In the genomic region with DNA sequence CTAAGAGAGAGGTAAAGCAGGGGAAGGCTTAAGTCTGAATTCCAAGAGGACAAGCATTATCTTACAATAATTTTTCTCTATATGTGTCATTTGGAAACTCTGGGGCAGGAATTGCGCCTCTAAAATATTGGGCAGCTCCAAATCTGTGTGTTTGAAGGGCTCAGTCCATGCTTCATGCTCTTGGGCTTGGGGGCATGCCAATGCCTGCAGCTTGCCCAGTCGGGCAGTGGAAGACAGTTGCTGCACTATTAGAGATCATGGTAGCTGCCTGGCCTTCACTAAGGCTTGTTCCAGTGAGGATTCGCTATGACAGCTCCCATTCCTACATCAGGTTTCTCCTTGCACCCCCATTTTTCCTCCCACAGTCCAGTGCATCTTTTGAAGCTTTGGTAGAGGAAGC, we compare ENCODE assay signal across 28 mouse cellular contexts. TPM values are rescaled to one million over a fixed set of nuclear protein-coding genes. Genes with fewer than 3 reads are reported as not detected.
A peak's percentile ranks its signal among the peaks of the same experiment; 100 is the strongest.
DNase-seq lines count a peak whose midpoint lies in the region; ATAC-seq and TF ChIP-seq lines count a peak whose summit lies in the region.
"Had no signal": no experiment of that assay in that cellular context is flagged by ENCODE, and none has a peak within 500 bp of the region (broad histone marks: within the 10 kb centered on the region; RNA-seq: fewer than 3 reads in every experiment).

No protein-coding gene starts in this region.

- H3K4me3 ChIP-seq in gastrocnemius, adult 2 months, result peak overlapping the region; percentile 45
- H3K4me3 ChIP-seq in liver, embryonic 12.5 days, result no peak overlapping the region
- H3K4me3 ChIP-seq in liver, postnatal 0 days (ENCODE audit: low read depth, low read length), result no peak overlapping the region
- H3K4me3 ChIP-seq: forebrain, embryonic 13.5 days; heart, embryonic 10.5 days; hindbrain, embryonic 12.5 days; intestine, embryonic 15.5 days; limb, embryonic 15.5 days; megakaryocyte, embryonic 14.5 days; midbrain, embryonic 12.5 days; neural tube, embryonic 13.5 days had no signal

- H3K36me3 ChIP-seq in liver, embryonic 12.5 days, result peaks cover 21% of the 10 kb centered on the region
- 0 out of 2 replicates have a peak, but pooled peaks cover 4% of the 10 kb centered on the region for H3K36me3 ChIP-seq in liver, postnatal 0 days (replicated peaks; ENCODE audit: insufficient read depth, low read length)
- H3K36me3 ChIP-seq: intestine, embryonic 15.5 days; midbrain, embryonic 12.5 days; neural tube, embryonic 13.5 days had no signal

- ATAC-seq in liver, embryonic 12.5 days, result no peak
- no peak for ATAC-seq in liver, postnatal 0 days
- ATAC-seq in CD4-positive, CD25-positive, alpha-beta regulatory T cell, adult 4 months, result no peak
- ATAC-seq: forebrain, embryonic 13.5 days; hindbrain, postnatal 0 days; intestine, embryonic 15.5 days; lung, postnatal 0 days had no signal

- H3K4me1 ChIP-seq in liver, embryonic 12.5 days, result peaks cover 46% of the 10 kb centered on the region
- peaks cover 22% of the 10 kb centered on the region for H3K4me1 ChIP-seq in liver, postnatal 0 days (ENCODE audit: insufficient read depth)

- intact Hi-C loops in gastrocnemius, adult 2 months (cut with DNase I), result loop anchor here (10.0 kb wide), 1 partner anchor 234 kb away; a partner anchor contains a TSS

- no peak overlapping the region for H3K4me2 ChIP-seq in liver, embryonic 12.5 days
- no peak overlapping the region for H3K4me2 ChIP-seq in liver, postnatal 0 days (ENCODE audit: low read depth, low read length)
- H3K4me2 ChIP-seq: forebrain, embryonic 13.5 days; hindbrain, embryonic 12.5 days; intestine, embryonic 15.5 days; limb, embryonic 15.5 days; midbrain, embryonic 12.5 days; neural tube, embryonic 13.5 days had no signal

- peak overlapping the region; percentile 82 for H3K27ac ChIP-seq in gastrocnemius, adult 2 months
- H3K27ac ChIP-seq in liver, embryonic 12.5 days, result no peak overlapping the region
- no peak overlapping the region for H3K27ac ChIP-seq in liver, postnatal 0 days (ENCODE audit: low read depth)
- H3K27ac ChIP-seq: forebrain, embryonic 13.5 days; heart, embryonic 10.5 days; hindbrain, embryonic 12.5 days; hindbrain, postnatal 0 days; intestine, embryonic 15.5 days; kidney, postnatal 0 days; limb, embryonic 15.5 days; midbrain, embryonic 12.5 days; neural tube, embryonic 13.5 days; stomach, postnatal 0 days had no signal

- no peaks in the 10 kb centered on the region for H3K27me3 ChIP-seq in liver, embryonic 12.5 days (replicated peaks)
- no peaks in the 10 kb centered on the region for H3K27me3 ChIP-seq in liver, postnatal 0 days (ENCODE audit: insufficient read depth, low read length)
- H3K27me3 ChIP-seq: forebrain, embryonic 13.5 days; hindbrain, embryonic 12.5 days; intestine, embryonic 15.5 days; limb, embryonic 15.5 days; megakaryocyte, embryonic 14.5 days; midbrain, embryonic 12.5 days; neural tube, embryonic 13.5 days had no signal

- 90% methylated on average over 3 of the region's 3 CpGs for WGBS in liver, embryonic 12.5 days (ENCODE audit: insufficient replicate concordance)
- 88% methylated on average over 3 of the region's 3 CpGs for WGBS in liver, postnatal 0 days (ENCODE audit: insufficient replicate concordance)

- TF ChIP-seq EP300 in liver, postnatal 0 days (IDR thresholded peaks at IDR 0.05; ENCODE audit: low read depth), result no peak

- H3K9me3 ChIP-seq in liver, embryonic 12.5 days (replicated peaks), result no peaks in the 10 kb centered on the region; the same call in 1 of the 2 replicates
- H3K9me3 ChIP-seq in liver, postnatal 0 days (ENCODE audit: low read length), result no peaks in the 10 kb centered on the region; the same call in 1 of the 2 replicates
- H3K9me3 ChIP-seq: intestine, embryonic 15.5 days; megakaryocyte, embryonic 14.5 days had no signal

- H3K9ac ChIP-seq in liver, embryonic 12.5 days, result peak overlapping the region; percentile 3; the same call in 1 of the 2 replicates
- no peak overlapping the region for H3K9ac ChIP-seq in liver, postnatal 0 days (replicated peaks)
- H3K9ac ChIP-seq: forebrain, embryonic 13.5 days; hindbrain, embryonic 12.5 days; intestine, embryonic 15.5 days; limb, embryonic 15.5 days; midbrain, embryonic 12.5 days; neural tube, embryonic 13.5 days had no signal

- DNase-seq in adrenal gland, postnatal 14 days, result peak; percentile 31
- no peak for DNase-seq in adrenal gland, postnatal 4 days (ENCODE audit: low spot score in 2 of 2)
- peak; percentile 55 for DNase-seq in gastrocnemius, adult 2 months
- no peak for DNase-seq in gastrocnemius, postnatal 4 days (ENCODE audit: low spot score in 2 of 2)
- DNase-seq in liver, postnatal 0 days, result no peak
- no peak for DNase-seq in lung, adult 18-20 months
- DNase-seq: heart, postnatal 36 days; kidney, adult 2 months; kidney, postnatal 4 days; lung, postnatal 4 days; right cerebral cortex, postnatal 4 days; thymus, adult 18-20 months; thymus, postnatal 25 days had no signal

- TF ChIP-seq CTCF in gastrocnemius, adult 2 months (IDR thresholded peaks at IDR 0.05), result no peak
- TF ChIP-seq CTCF in liver, postnatal 0 days (IDR thresholded peaks at IDR 0.05; ENCODE audit: low read depth), result no peak

RNA-seq across cellular contexts. Expression of a gene that starts 3.2 kb away (rescaled TPM):
- total RNA-seq in adrenal gland, postnatal 14 days (2021), result 140 and 148 TPM in 2 replicates
- total RNA-seq in adrenal gland, postnatal 4 days (2021), result 100 to 1,000 TPM; 120 to 125 TPM
- total RNA-seq in gastrocnemius, adult 2 months (2021), result 100 to 1,000 TPM in 1 of 2 experiments, 10 to 100 TPM in 1; 93.2 to 101 TPM
- 100 to 1,000 TPM in 1 of 2 experiments, 10 to 100 TPM in 1; 97.9 to 112 TPM for total RNA-seq in gastrocnemius, postnatal 4 days (2021)
- polyA plus RNA-seq in liver, embryonic 12.5 days (2016; fragmentation: Nextera tagmentation; extraction: Ambion mirVana), result 74.3 and 76.1 TPM in 2 replicates
- polyA plus RNA-seq in liver, postnatal 0 days (2015; fragmentation: Nextera tagmentation; extraction: Ambion mirVana), result 46.2 and 47.7 TPM in 2 replicates
- 10 to 100 TPM; 69.6 to 75.8 TPM for polyA plus RNA-seq in CD4-positive, CD25-positive, alpha-beta regulatory T cell, adult 4 months (2017; shearing (Covaris generic))

RNA-seq across cellular contexts. Expression of a gene that starts 3.2 kb away (rescaled TPM):
- total RNA-seq in adrenal gland, postnatal 14 days (2021), result 62.1 and 62.8 TPM in 2 replicates
- 10 to 100 TPM; 62.0 to 68.3 TPM for total RNA-seq in adrenal gland, postnatal 4 days (2021)
- total RNA-seq in gastrocnemius, adult 2 months (2021), result 10 to 100 TPM; 29.4 to 30.4 TPM
- total RNA-seq in gastrocnemius, postnatal 4 days (2021), result 10 to 100 TPM; 22.4 to 24.9 TPM
- 22.8 and 25.3 TPM in 2 replicates for polyA plus RNA-seq in liver, embryonic 12.5 days (2016; fragmentation: Nextera tagmentation; extraction: Ambion mirVana)
- polyA plus RNA-seq in liver, postnatal 0 days (2015; fragmentation: Nextera tagmentation; extraction: Ambion mirVana), result 73.4 and 74.6 TPM in 2 replicates
- polyA plus RNA-seq in CD4-positive, CD25-positive, alpha-beta regulatory T cell, adult 4 months (2017; shearing (Covaris generic)), result 10 to 100 TPM; 31.7 to 40.3 TPM

RNA-seq across cellular contexts. Expression of a gene that starts 11.9 kb away (rescaled TPM):
- 3.1 and 5.1 TPM in 2 replicates for total RNA-seq in adrenal gland, postnatal 14 days (2021)
- total RNA-seq in adrenal gland, postnatal 4 days (2021), result 1 to 10 TPM; 6.2 to 6.8 TPM
- not detected for total RNA-seq in gastrocnemius, adult 2 months (2021)
- total RNA-seq in gastrocnemius, postnatal 4 days (2021), result under 1 TPM; 0.74 to 0.83 TPM
- 0.35 and 0.46 TPM in 2 replicates for polyA plus RNA-seq in liver, embryonic 12.5 days (2016; fragmentation: Nextera tagmentation; extraction: Ambion mirVana)
- polyA plus RNA-seq in liver, postnatal 0 days (2015; fragmentation: Nextera tagmentation; extraction: Ambion mirVana), result 0.59 and 0.60 TPM in 2 replicates
- polyA plus RNA-seq in CD4-positive, CD25-positive, alpha-beta regulatory T cell, adult 4 months (2017; shearing (Covaris generic)), result under 1 TPM; 0.36 to 0.72 TPM
- total RNA-seq: gastrocnemius, adult 8-10 months; heart, postnatal 36 days had no signal

RNA-seq across cellular contexts. Expression of a gene that starts 19.7 kb away (rescaled TPM):
- total RNA-seq in adrenal gland, postnatal 14 days (2021), result 33.7 and 36.1 TPM in 2 replicates
- total RNA-seq in adrenal gland, postnatal 4 days (2021), result 10 to 100 TPM; 41.2 to 43.1 TPM
- total RNA-seq in gastrocnemius, adult 2 months (2021), result 10 to 100 TPM; 32.4 to 35.5 TPM
- 10 to 100 TPM; 33.5 to 33.6 TPM for total RNA-seq in gastrocnemius, postnatal 4 days (2021)
- polyA plus RNA-seq in liver, embryonic 12.5 days (2016; fragmentation: Nextera tagmentation; extraction: Ambion mirVana), result 24.9 and 26.1 TPM in 2 replicates
- 16.4 and 17.7 TPM in 2 replicates for polyA plus RNA-seq in liver, postnatal 0 days (2015; fragmentation: Nextera tagmentation; extraction: Ambion mirVana)
- polyA plus RNA-seq in CD4-positive, CD25-positive, alpha-beta regulatory T cell, adult 4 months (2017; shearing (Covaris generic)), result 10 to 100 TPM; 36.8 to 43.8 TPM

RNA-seq across cellular contexts. Expression of a gene that starts 21.2 kb away (rescaled TPM):
- 0.11 TPM in 2 replicates for total RNA-seq in adrenal gland, postnatal 14 days (2021)
- under 1 TPM; 0.34 to 0.59 TPM for total RNA-seq in adrenal gland, postnatal 4 days (2021)
- total RNA-seq in gastrocnemius, adult 2 months (2021), result under 1 TPM in 1 of 2 experiments, not detected in 1; 0.06 TPM
- under 1 TPM; 0.21 to 0.25 TPM for total RNA-seq in gastrocnemius, postnatal 4 days (2021)
- 0.06 and 0.13 TPM in 2 replicates for polyA plus RNA-seq in liver, embryonic 12.5 days (2016; fragmentation: Nextera tagmentation; extraction: Ambion mirVana)
- 0.15 and 0.22 TPM in 2 replicates for polyA plus RNA-seq in liver, postnatal 0 days (2015; fragmentation: Nextera tagmentation; extraction: Ambion mirVana)
- under 1 TPM in 1 of 2 experiments, not detected in 1; 0.12 TPM for polyA plus RNA-seq in CD4-positive, CD25-positive, alpha-beta regulatory T cell, adult 4 months (2017; shearing (Covaris generic))
- total RNA-seq: gastrocnemius, adult 8-10 months had no signal

Comparison
In these comparisons a context has a peak if more than half of its experiments do, and no peak if none do; other contexts are left out.
1. DNase-seq: peak in adrenal gland, postnatal 14 days (single experiment) and gastrocnemius, adult 2 months (single experiment); none in adrenal gland, postnatal 4 days (0 of 2), gastrocnemius, postnatal 4 days (0 of 2), liver, postnatal 0 days (single experiment) and lung, adult 18-20 months (0 of 2).